ENCODE assay signal across 24 mouse cellular contexts in genomic region chr15:68462851-68463250, GRCm38 (mm10).
"Had no signal": no experiment of that assay in that cellular context is flagged by ENCODE, and none has a peak within 500 bp of the region (broad histone marks: within the 10 kb centered on the region; RNA-seq: fewer than 3 reads in every experiment).

No protein-coding gene starts in this region.

- H3K27ac ChIP-seq: kidney, postnatal 0 days; layer of hippocampus, adult 2 months; limb, embryonic 10.5 days; limb, embryonic 13.5 days; liver, embryonic 12.5 days; liver, embryonic 15.5 days; lung, embryonic 15.5 days; midbrain, embryonic 12.5 days; midbrain, embryonic 15.5 days; neural tube, embryonic 13.5 days; stomach, embryonic 15.5 days had no signal

- H3K36me3 ChIP-seq: limb, embryonic 10.5 days; limb, embryonic 13.5 days; liver, embryonic 12.5 days; liver, embryonic 15.5 days; lung, embryonic 15.5 days; midbrain, embryonic 12.5 days; midbrain, embryonic 15.5 days; neural tube, embryonic 13.5 days; stomach, embryonic 15.5 days had no signal

- H3K4me3 ChIP-seq: layer of hippocampus, adult 2 months; limb, embryonic 10.5 days; limb, embryonic 13.5 days; liver, embryonic 12.5 days; liver, embryonic 15.5 days; lung, embryonic 15.5 days; megakaryocyte, embryonic 14.5 days; midbrain, embryonic 12.5 days; midbrain, embryonic 15.5 days; myocyte; neural tube, embryonic 13.5 days; stomach, embryonic 15.5 days had no signal

- ATAC-seq: liver, embryonic 12.5 days; midbrain, embryonic 15.5 days had no signal

- H3K9me3 ChIP-seq: limb, embryonic 10.5 days; limb, embryonic 13.5 days; liver, embryonic 12.5 days; liver, embryonic 15.5 days; lung, embryonic 15.5 days; midbrain, embryonic 12.5 days; midbrain, embryonic 15.5 days; neural tube, embryonic 13.5 days; stomach, embryonic 15.5 days had no signal

- H3K9ac ChIP-seq: limb, embryonic 13.5 days; liver, embryonic 12.5 days; liver, embryonic 15.5 days; lung, embryonic 15.5 days; midbrain, embryonic 12.5 days; midbrain, embryonic 15.5 days; neural tube, embryonic 13.5 days; stomach, embryonic 15.5 days had no signal

- H3K4me2 ChIP-seq: limb, embryonic 13.5 days; liver, embryonic 12.5 days; liver, embryonic 15.5 days; lung, embryonic 15.5 days; midbrain, embryonic 12.5 days; midbrain, embryonic 15.5 days; neural tube, embryonic 13.5 days; stomach, embryonic 15.5 days had no signal

- DNase-seq: kidney, postnatal 25 days; layer of hippocampus, adult 9-11 months; liver; lung, adult 18-20 months; lung, postnatal 10 days; lung, postnatal 36 days; retina, postnatal 1 day; right cerebral cortex, postnatal 25 days; spleen, adult 18-20 months; thymus, adult 18-20 months; thymus, postnatal 36 days had no signal

- H3K4me1 ChIP-seq: limb, embryonic 10.5 days; limb, embryonic 13.5 days; liver, embryonic 12.5 days; liver, embryonic 15.5 days; lung, embryonic 15.5 days; megakaryocyte, embryonic 14.5 days; midbrain, embryonic 12.5 days; midbrain, embryonic 15.5 days; neural tube, embryonic 13.5 days; stomach, embryonic 15.5 days had no signal

- H3K27me3 ChIP-seq: limb, embryonic 13.5 days; liver, embryonic 12.5 days; liver, embryonic 15.5 days; lung, embryonic 15.5 days; megakaryocyte, embryonic 14.5 days; midbrain, embryonic 12.5 days; midbrain, embryonic 15.5 days; neural tube, embryonic 13.5 days; stomach, embryonic 15.5 days had no signal
